Mouse (Mus musculus): ENCODE data around the gene Pibf1. TPM values are rescaled to one million over a fixed set of nuclear protein-coding genes. Genes with fewer than 3 reads are reported as not detected.

Pibf1 gene
- polyA plus RNA-seq, 1 experiment, result 13.0 TPM

DNA sequence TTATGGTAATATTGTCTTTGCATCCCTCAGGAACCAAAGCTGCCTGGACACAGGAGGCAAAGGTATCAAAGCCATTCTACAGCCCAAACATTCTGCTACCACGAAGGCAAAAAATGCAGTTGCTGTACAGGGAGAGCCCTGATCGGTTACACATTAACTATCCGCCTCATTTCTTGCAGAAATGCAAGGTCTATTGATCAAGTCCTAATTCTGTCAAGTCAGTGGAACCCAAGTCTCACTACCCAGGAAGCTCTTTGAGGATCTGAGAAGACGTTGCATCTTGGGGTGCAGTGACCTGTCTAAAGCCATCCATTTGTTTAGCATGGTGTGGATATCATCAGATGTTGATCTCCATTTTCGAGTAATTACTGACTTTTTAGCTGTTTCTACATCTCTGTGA, 181.2 kb downstream of the Pibf1 start:
- Histone ChIP-seq H3K4me3 (ENCODE audit: insufficient read depth, low read length) (no peak overlapping the region), H3K27ac (ENCODE audit: insufficient read depth, low read depth, low read length) (no peak overlapping the region), H3K4me1 (ENCODE audit: control insufficient read depth, insufficient read depth, low read length) (no peaks in the 10 kb centered on the region)
- TF ChIP-seq POLR2A (IDR thresholded peaks at IDR 0.05; ENCODE audit: borderline replicate concordance, low read depth, low read length), result no peak
- TF ChIP-seq CTCF (IDR thresholded peaks at IDR 0.05; ENCODE audit: low read depth, low read length), result no peak

DNA sequence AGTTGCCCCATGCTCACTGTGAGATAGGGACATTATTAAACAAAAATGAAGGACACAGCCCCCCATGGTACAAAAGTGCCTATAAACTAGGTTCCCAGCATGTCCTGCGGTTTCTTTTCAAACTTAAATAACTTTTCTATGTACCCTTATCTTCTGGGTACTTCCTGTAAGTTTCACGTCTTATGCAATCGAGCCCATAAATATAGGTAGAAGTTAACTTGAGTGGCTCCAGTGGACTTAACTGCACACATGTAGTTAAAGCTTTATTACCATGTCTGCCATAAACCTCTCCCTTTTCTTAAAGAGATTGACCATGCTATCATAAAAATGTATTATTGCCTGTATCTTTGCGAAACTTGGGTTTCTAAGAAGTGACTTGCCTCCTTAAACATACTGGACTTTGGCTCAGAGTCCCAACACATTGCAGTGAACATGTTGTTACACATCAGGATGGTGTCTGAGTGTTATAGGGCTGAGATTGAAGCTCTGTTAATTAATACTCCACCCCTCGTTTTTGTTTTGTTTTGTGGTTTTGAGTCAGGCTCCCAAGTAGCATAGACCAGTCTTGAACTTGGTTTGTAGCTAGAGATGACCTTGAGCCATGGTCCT, 181.7 kb downstream of the Pibf1 start:
- Histone ChIP-seq H3K27ac (ENCODE audit: insufficient read depth, low read depth, low read length) (no peak overlapping the region), H3K4me1 (ENCODE audit: control insufficient read depth, insufficient read depth, low read length) (no peaks in the 10 kb centered on the region), H3K4me3 (ENCODE audit: insufficient read depth, low read length) (no peak overlapping the region)
- no peak for TF ChIP-seq CTCF (IDR thresholded peaks at IDR 0.05; ENCODE audit: low read depth, low read length)
- no peak for TF ChIP-seq POLR2A (IDR thresholded peaks at IDR 0.05; ENCODE audit: borderline replicate concordance, low read depth, low read length)

DNA sequence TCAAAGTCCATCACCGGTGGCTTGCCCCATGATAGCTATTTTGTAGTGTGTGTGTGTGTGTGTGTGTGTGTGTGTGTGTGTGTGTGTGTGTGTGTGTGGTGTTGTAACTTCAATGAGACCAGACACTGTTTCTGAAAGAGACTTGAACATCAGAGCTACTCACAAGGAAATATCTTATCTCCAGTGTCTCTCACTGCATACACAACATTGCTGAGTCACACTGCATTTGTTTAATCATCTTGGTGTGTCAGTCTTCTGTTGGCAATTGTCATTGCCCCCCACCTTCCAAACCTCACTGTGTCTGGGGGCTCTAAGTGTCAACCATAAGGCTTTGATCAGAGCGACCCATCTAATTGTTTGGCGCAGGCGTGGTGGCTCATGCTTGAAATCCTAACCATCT, 186.3 kb downstream of the Pibf1 start:
- no peak for TF ChIP-seq CTCF (IDR thresholded peaks at IDR 0.05; ENCODE audit: low read depth, low read length)
- no peak for TF ChIP-seq POLR2A (IDR thresholded peaks at IDR 0.05; ENCODE audit: borderline replicate concordance, low read depth, low read length)
- H3K4me1 ChIP-seq (ENCODE audit: control insufficient read depth, insufficient read depth, low read length), result no peaks in the 10 kb centered on the region
- H3K27ac ChIP-seq (ENCODE audit: insufficient read depth, low read depth, low read length), result no peak overlapping the region
- H3K4me3 ChIP-seq (ENCODE audit: insufficient read depth, low read length), result no peak overlapping the region

DNA sequence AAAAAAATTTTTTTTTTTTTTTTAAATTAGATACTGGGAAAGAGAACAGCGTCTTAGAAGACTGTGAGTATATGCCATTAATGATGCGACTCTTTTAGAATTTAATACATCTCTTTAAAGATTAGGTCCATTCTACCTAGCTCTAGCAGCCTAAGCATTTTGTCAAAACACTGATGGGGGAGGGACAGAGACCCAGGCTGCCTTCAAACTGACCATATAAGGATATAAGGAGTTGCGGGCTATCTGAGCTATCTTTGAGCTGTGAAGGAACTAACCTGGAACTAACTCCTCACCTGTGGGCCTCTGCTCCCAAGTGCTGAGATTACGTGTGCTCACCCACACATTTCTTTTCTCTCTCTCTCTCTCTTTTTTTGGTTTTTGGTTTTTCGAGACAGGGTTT, 193.0 kb downstream of the Pibf1 start:
- Histone ChIP-seq H3K4me1 (ENCODE audit: control insufficient read depth, insufficient read depth, low read length) (no peaks in the 10 kb centered on the region), H3K27ac (ENCODE audit: insufficient read depth, low read depth, low read length) (no peak overlapping the region), H3K4me3 (ENCODE audit: insufficient read depth, low read length) (no peak overlapping the region)
- TF ChIP-seq POLR2A (IDR thresholded peaks at IDR 0.05; ENCODE audit: borderline replicate concordance, low read depth, low read length) (no peak), CTCF (IDR thresholded peaks at IDR 0.05; ENCODE audit: low read depth, low read length) (no peak)

DNA sequence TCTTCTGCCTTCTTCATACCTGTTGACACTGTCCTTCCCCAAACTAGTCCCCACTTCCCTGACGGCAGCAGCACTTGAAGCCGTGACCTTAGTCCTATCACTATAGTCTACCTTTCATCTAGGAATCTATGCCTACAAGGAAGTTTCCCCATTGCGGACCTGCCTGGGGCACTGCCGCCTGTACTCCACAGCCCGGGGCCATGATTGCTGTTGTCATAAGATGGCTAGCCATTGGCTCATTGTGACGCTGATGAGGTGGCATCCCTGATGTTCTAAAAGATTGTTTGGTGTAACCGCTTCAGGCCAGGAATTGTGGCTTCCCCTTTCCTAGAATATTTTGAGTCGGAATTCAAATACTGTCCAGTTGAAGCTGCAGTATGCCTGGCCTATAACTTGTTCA, 195.2 kb downstream of the Pibf1 start:
- no peak overlapping the region for H3K27ac ChIP-seq (ENCODE audit: insufficient read depth, low read depth, low read length)
- H3K4me1 ChIP-seq (ENCODE audit: control insufficient read depth, insufficient read depth, low read length), result no peaks in the 10 kb centered on the region
- no peak overlapping the region for H3K4me3 ChIP-seq (ENCODE audit: insufficient read depth, low read length)
- TF ChIP-seq POLR2A (IDR thresholded peaks at IDR 0.05; ENCODE audit: borderline replicate concordance, low read depth, low read length) (no peak), CTCF (IDR thresholded peaks at IDR 0.05; ENCODE audit: low read depth, low read length) (no peak)

DNA sequence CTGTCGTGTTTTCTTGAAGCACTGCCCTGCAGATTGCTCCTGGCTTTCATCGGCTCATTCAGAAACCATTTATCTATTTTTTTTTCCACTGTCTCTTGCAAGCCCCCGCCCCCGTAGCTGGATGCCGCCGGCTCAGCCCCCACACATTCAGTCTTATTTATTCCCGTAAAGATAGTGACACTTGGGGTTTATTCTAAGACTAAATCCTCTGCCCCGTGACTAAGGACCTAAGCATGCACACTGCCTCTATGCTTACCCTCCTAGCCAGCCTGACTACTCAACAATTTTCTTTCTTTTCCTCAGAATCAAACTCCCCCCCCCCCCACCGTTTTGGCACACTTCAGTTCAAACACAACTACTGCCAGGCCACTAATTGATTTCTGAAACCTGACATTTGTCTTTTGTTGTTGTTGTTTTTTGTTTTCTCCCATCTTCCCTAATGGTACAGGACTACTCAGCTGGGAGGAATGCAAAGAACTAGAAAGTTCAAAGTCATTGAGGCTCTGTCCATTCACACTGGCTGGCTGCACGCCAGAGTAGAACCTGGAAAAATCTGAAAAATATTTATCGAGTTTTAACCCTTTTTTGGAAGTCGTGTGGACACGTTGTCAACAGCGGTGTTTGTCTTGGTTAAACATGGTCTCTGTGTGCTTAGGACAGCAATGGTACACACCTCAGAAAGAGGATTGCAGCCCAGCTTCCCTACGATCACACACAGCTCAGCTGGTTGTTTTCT, 196.6 kb downstream of the Pibf1 start:
- Histone ChIP-seq H3K4me3 (ENCODE audit: insufficient read depth, low read length) (no peak overlapping the region), H3K4me1 (ENCODE audit: control insufficient read depth, insufficient read depth, low read length) (no peaks in the 10 kb centered on the region), H3K27ac (ENCODE audit: insufficient read depth, low read depth, low read length) (no peak overlapping the region)
- TF ChIP-seq CTCF (IDR thresholded peaks at IDR 0.05; ENCODE audit: low read depth, low read length) (no peak), POLR2A (IDR thresholded peaks at IDR 0.05; ENCODE audit: borderline replicate concordance, low read depth, low read length) (no peak)

DNA sequence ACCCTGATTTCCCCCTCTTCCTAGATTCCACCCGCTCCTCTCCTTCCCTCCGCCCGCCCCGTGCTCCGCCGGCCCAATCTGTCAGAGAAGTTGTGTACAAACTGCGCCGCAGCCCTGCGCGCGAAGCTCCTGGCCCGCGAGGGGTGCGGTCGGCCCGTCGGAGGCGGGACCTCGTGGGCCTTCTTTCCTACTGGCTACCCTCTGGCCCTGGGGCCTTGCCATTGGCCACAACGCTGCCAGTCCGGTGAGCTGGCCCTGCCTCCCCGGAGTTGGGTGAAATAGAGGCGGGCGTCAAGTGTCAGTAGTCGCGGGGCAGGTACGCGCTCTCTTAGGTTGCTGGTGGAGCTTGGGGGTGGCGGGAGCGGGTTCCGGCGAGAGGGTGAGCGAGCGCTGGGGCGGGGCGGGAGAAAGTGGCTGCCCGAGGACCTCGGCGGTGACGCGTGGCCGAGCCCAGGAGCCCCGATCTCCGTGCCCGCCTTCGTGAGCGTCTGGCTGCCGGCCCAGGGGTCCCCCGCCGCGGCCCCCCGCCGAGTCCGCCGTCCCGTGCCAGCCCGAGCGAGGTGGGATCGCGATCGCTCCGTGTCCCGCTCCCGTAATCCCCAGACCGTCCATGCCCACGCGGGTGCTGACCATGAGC, 199.3 kb downstream of the Pibf1 start, which contains the start of gene Klf5:
Gene Klf5, plus strand, starts transcription at position 307 of the 637 bp plus-strand sequence.
- Histone ChIP-seq H3K4me1 (ENCODE audit: control insufficient read depth, insufficient read depth, low read length) (no peaks in the 10 kb centered on the region), H3K27ac (ENCODE audit: insufficient read depth, low read depth, low read length) (no peak within 1 kb of the TSS), H3K4me3 (ENCODE audit: insufficient read depth, low read length) (peak within 1 kb of the TSS; percentile 54)
- TF ChIP-seq CTCF (IDR thresholded peaks at IDR 0.05; ENCODE audit: low read depth, low read length), result no peak
- TF ChIP-seq POLR2A (IDR thresholded peaks at IDR 0.05; ENCODE audit: borderline replicate concordance, low read depth, low read length), result no peak

DNA sequence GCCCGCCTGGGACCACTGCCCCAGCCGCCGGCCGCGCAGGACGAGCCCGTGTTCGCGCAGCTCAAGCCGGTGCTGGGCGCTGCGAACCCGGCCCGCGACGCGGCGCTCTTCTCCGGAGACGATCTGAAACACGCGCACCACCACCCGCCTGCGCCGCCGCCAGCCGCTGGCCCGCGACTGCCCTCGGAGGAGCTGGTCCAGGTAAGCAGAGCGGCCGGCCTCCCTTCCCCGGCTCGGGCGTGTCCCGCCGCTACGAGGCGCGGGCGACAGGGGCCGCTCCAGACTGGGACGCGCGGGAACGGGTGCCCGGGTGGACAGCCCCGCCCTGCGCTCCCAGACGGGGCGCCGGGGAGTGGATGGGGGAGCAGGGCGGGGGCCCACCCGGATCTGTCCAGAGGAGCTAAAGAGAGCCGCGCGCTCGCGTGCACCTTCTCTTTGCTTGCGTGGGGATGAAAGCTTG, 199.8 kb downstream of the Pibf1 start:
- TF ChIP-seq POLR2A (IDR thresholded peaks at IDR 0.05; ENCODE audit: borderline replicate concordance, low read depth, low read length) (no peak), CTCF (IDR thresholded peaks at IDR 0.05; ENCODE audit: low read depth, low read length) (no peak)
- peak overlapping the region; percentile 54 for H3K4me3 ChIP-seq (ENCODE audit: insufficient read depth, low read length)
- H3K27ac ChIP-seq (ENCODE audit: insufficient read depth, low read depth, low read length), result no peak overlapping the region
- H3K4me1 ChIP-seq (ENCODE audit: control insufficient read depth, insufficient read depth, low read length), result no peaks in the 10 kb centered on the region

DNA sequence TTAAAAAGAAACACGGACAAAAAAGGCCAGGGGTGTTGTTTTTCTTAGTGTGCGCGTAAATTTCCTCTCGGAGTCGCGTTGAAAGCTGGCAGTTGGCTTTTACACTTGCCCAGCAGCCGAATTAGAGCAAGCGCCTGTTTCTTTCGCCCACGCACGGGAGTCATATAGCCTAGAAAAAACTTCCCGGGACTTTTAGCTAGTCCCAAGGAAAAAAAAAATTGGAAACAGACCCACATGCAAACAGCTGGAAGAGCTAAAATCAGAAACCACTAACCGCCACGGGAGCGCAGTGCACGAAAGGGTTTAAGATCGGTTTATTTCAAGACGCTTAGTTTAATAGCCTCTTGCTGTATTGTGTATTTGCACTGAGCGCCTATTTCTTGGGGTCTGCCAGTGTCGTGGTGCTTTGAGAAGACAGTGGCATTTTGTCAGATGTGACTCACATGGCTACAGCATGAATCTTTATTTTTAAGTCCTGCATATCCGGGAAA, 200.5 kb downstream of the Pibf1 start:
- Histone ChIP-seq H3K4me3 (ENCODE audit: insufficient read depth, low read length) (peak overlapping the region; percentile 54), H3K27ac (ENCODE audit: insufficient read depth, low read depth, low read length) (no peak overlapping the region), H3K4me1 (ENCODE audit: control insufficient read depth, insufficient read depth, low read length) (no peaks in the 10 kb centered on the region)
- no peak for TF ChIP-seq CTCF (IDR thresholded peaks at IDR 0.05; ENCODE audit: low read depth, low read length)
- TF ChIP-seq POLR2A (IDR thresholded peaks at IDR 0.05; ENCODE audit: borderline replicate concordance, low read depth, low read length), result no peak

DNA sequence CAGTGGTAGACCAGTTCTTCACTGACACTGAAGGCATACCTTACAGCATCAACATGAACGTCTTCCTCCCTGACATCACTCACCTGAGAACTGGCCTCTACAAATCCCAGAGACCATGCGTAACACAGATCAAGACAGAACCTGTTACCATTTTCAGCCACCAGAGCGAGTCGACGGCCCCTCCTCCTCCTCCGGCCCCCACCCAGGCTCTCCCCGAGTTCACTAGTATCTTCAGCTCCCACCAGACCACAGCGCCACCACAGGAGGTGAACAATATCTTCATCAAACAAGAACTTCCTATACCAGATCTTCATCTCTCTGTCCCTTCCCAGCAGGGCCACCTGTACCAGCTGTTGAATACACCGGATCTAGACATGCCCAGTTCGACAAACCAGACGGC, 202.2 kb downstream of the Pibf1 start:
- Histone ChIP-seq H3K27ac (ENCODE audit: insufficient read depth, low read depth, low read length) (no peak overlapping the region), H3K4me1 (ENCODE audit: control insufficient read depth, insufficient read depth, low read length) (no peaks in the 10 kb centered on the region), H3K4me3 (ENCODE audit: insufficient read depth, low read length) (no peak overlapping the region)
- no peak for TF ChIP-seq CTCF (IDR thresholded peaks at IDR 0.05; ENCODE audit: low read depth, low read length)
- TF ChIP-seq POLR2A (IDR thresholded peaks at IDR 0.05; ENCODE audit: borderline replicate concordance, low read depth, low read length), result no peak

Other genes starting within 250 kb of the Pibf1 start
- gene Rpl36a-ps1, start 105.1 kb upstream of the Pibf1 start, polyA plus RNA-seq (2012; ENCODE audit: insufficient read depth, insufficient read length, missing spikeins), result 12.7 and 14.2 TPM in 2 replicates
- gene Mzt1, start 53.3 kb upstream of the Pibf1 start, polyA plus RNA-seq (2012; ENCODE audit: insufficient read depth, insufficient read length, missing spikeins), result 43.1 and 46.3 TPM in 2 replicates
- 13.7 and 13.8 TPM in 2 replicates for gene Bora, start 53.2 kb upstream of the Pibf1 start, polyA plus RNA-seq (2012; ENCODE audit: insufficient read depth, insufficient read length, missing spikeins)
- 13.7 and 16.0 TPM in 2 replicates for gene Dis3, start 346 bp downstream of the Pibf1 start, polyA plus RNA-seq (2012; ENCODE audit: insufficient read depth, insufficient read length, missing spikeins)
- gene Klf5, start 199.3 kb downstream of the Pibf1 start, polyA plus RNA-seq (2012; ENCODE audit: insufficient read depth, insufficient read length, missing spikeins), result not detected in 2 replicates